In genomic region chr2:14295334-14295733, GRCm38 (mm10) we compare ENCODE assay signal across 9 mouse cellular contexts.
A peak's percentile ranks its signal among the peaks of the same experiment; 100 is the strongest.
DNase-seq lines count a peak whose midpoint lies in the region; ATAC-seq and TF ChIP-seq lines count a peak whose summit lies in the region.
"Had no signal": no experiment of that assay in that cellular context is flagged by ENCODE, and none has a peak within 500 bp of the region (broad histone marks: within the 10 kb centered on the region; RNA-seq: fewer than 3 reads in every experiment).

No protein-coding gene starts in this region.

- no peak overlapping the region for H3K9ac ChIP-seq in embryonic facial prominence, embryonic 14.5 days (ENCODE audit: low read depth, low read length)

- H3K4me2 ChIP-seq in embryonic facial prominence, embryonic 14.5 days (ENCODE audit: low read depth, low read length) = no peak overlapping the region

- no peak overlapping the region for H3K4me3 ChIP-seq in embryonic facial prominence, embryonic 14.5 days (ENCODE audit: low read depth, low read length)
- no peak overlapping the region for H3K4me3 ChIP-seq in heart, embryonic 10.5 days
- no peak overlapping the region for H3K4me3 ChIP-seq in lung, adult 2 months (replicated peaks; ENCODE audit: extremely low read depth, low read depth, low read length)
- no peak overlapping the region for H3K4me3 ChIP-seq in olfactory bulb, adult 2 months (ENCODE audit: insufficient read depth, low read depth, low read length)
- no peak overlapping the region for H3K4me3 ChIP-seq in thymus, adult 2 months (ENCODE audit: control insufficient read depth, insufficient read depth, low read length)
- H3K4me3 ChIP-seq: erythroblast, embryonic 14.5 days had no signal

- 33% methylated on average over 5 of the region's 5 CpGs for WGBS in embryonic facial prominence, embryonic 14.5 days
- WGBS in heart, embryonic 10.5 days = 46% methylated on average over 5 of the region's 5 CpGs
- WGBS in lung, adult 2 months = 18% methylated on average over 5 of the region's 5 CpGs
- WGBS in olfactory bulb, adult 2 months = 30% methylated on average over 5 of the region's 5 CpGs
- 8% methylated on average over 5 of the region's 5 CpGs for WGBS in thymus, adult 2 months

- no peaks in the 10 kb centered on the region for H3K36me3 ChIP-seq in embryonic facial prominence, embryonic 14.5 days (ENCODE audit: control insufficient read depth, insufficient read depth, low read length)
- no peaks in the 10 kb centered on the region for H3K36me3 ChIP-seq in heart, embryonic 10.5 days
- no peaks in the 10 kb centered on the region for H3K36me3 ChIP-seq in thymus, adult 2 months (ENCODE audit: control insufficient read depth, insufficient read depth, low read length)

- H3K27me3 ChIP-seq in embryonic facial prominence, embryonic 14.5 days (replicated peaks; ENCODE audit: control insufficient read depth, insufficient read depth, low read length) = no peaks in the 10 kb centered on the region
- H3K27me3 ChIP-seq in heart, embryonic 10.5 days (ENCODE audit: insufficient read depth, poor library complexity, severe bottlenecking) = no peaks in the 10 kb centered on the region
- no peaks in the 10 kb centered on the region for H3K27me3 ChIP-seq in thymus, adult 2 months (ENCODE audit: control insufficient read depth, insufficient read depth, low read length)

- H3K27ac ChIP-seq in embryonic facial prominence, embryonic 14.5 days (replicated peaks; ENCODE audit: low read depth, low read length) = no peak overlapping the region
- H3K27ac ChIP-seq in heart, embryonic 10.5 days = no peak overlapping the region
- H3K27ac ChIP-seq in olfactory bulb, adult 2 months (ENCODE audit: insufficient read depth, low read depth, low read length) = no peak overlapping the region
- H3K27ac ChIP-seq in thymus, adult 2 months (ENCODE audit: control insufficient read depth, insufficient read depth, low read length) = no peak overlapping the region

- ATAC-seq in embryonic facial prominence, embryonic 14.5 days (ENCODE audit: low read depth) = peak; percentile 50; the same call in 1 of the 2 replicates

- H3K9me3 ChIP-seq in embryonic facial prominence, embryonic 14.5 days (ENCODE audit: control insufficient read depth, low read length) = no peaks in the 10 kb centered on the region
- no peaks in the 10 kb centered on the region for H3K9me3 ChIP-seq in heart, embryonic 10.5 days

- no peaks in the 10 kb centered on the region for H3K4me1 ChIP-seq in embryonic facial prominence, embryonic 14.5 days (ENCODE audit: control insufficient read depth, insufficient read depth, low read length)
- H3K4me1 ChIP-seq in heart, embryonic 10.5 days = no peaks in the 10 kb centered on the region
- H3K4me1 ChIP-seq in lung, adult 2 months (ENCODE audit: control insufficient read depth, insufficient read depth, low read length) = no peaks in the 10 kb centered on the region; the same call in 1 of the 2 replicates
- no peaks in the 10 kb centered on the region for H3K4me1 ChIP-seq in olfactory bulb, adult 2 months (ENCODE audit: control insufficient read depth, insufficient read depth, low read length)
- H3K4me1 ChIP-seq in thymus, adult 2 months (replicated peaks; ENCODE audit: control insufficient read depth, insufficient read depth, low read length) = no peaks in the 10 kb centered on the region

- no peak for TF ChIP-seq POLR2A in lung, adult 2 months (IDR thresholded peaks at IDR 0.05; ENCODE audit: borderline replicate concordance, extremely low read depth, low read depth, low read length)
- no peak for TF ChIP-seq POLR2A in olfactory bulb, adult 2 months (IDR thresholded peaks at IDR 0.05; ENCODE audit: insufficient read depth, low read depth, low read length)
- no peak for TF ChIP-seq POLR2A in thymus, adult 2 months (IDR thresholded peaks at IDR 0.05; ENCODE audit: control insufficient read depth, extremely low read depth, insufficient read depth, low read length, poor library complexity)

- peak; percentile 97 for TF ChIP-seq CTCF in lung, adult 2 months (IDR thresholded peaks at IDR 0.05; ENCODE audit: insufficient read depth, low read length)
- peak; percentile 69 for TF ChIP-seq CTCF in olfactory bulb, adult 2 months (IDR thresholded peaks at IDR 0.05; ENCODE audit: insufficient read depth, low read depth, low read length)
- TF ChIP-seq CTCF in thymus, adult 2 months (IDR thresholded peaks at IDR 0.05; ENCODE audit: borderline replicate concordance, control insufficient read depth, extremely low read depth, insufficient read depth, low read length, poor library complexity) = peak; percentile 74; the same call in 1 of the 2 replicates

- DNase-seq in CD4-positive helper T cell, adult 2 months (ENCODE audit: low read depth, low spot score) = peak; percentile 63
- DNase-seq in adrenal gland, postnatal 25 days = peak; percentile 92
- DNase-seq in embryonic facial prominence, embryonic 14.5 days (ENCODE audit: low spot score) = peak; percentile 88
- peak; percentile 88 for DNase-seq in heart, embryonic 10.5 days (ENCODE audit: low spot score)
- DNase-seq in kidney, postnatal 36 days = peak; percentile 87 to 97
- peak; percentile 88 for DNase-seq in lung, adult 2 months
- DNase-seq in thymus, adult 2 months = peak; percentile 88
